Mouse (Mus musculus): ENCODE results near the gene Sgcb. TPM values are rescaled to one million over a fixed set of nuclear protein-coding genes. Genes with fewer than 3 reads are reported as not detected.

The Sgcb gene
- polyA plus RNA-seq, 1 experiment = 1.1 TPM

GRCm38 (mm10) chr5:73686149-73686548 lies 38.6 kb upstream of the Sgcb start:
- Histone ChIP-seq H3K4me1 (ENCODE audit: control insufficient read depth, insufficient read depth, insufficient read length, low read length) (no peaks in the 10 kb centered on the region), H3K27ac (ENCODE audit: insufficient read depth, low read depth, low read length) (no peak overlapping the region), H3K4me3 (ENCODE audit: low read depth, low read length) (no peak overlapping the region), H3K27me3 (ENCODE audit: control insufficient read depth, insufficient read depth, low read length) (no peaks in the 10 kb centered on the region), H3K36me3 (ENCODE audit: control insufficient read depth, insufficient read depth, low read length) (no peaks in the 10 kb centered on the region)
- TF ChIP-seq POLR2A (IDR thresholded peaks at IDR 0.05; ENCODE audit: low read depth, low read length) (no peak), CTCF (IDR thresholded peaks at IDR 0.05; ENCODE audit: extremely low read depth, insufficient read length, insufficient replicate concordance, low read depth, low read length) (no peak)
- 7% methylated on average over 4 of the region's 4 CpGs for WGBS

- Histone ChIP-seq H3K4me1 (ENCODE audit: control insufficient read depth, insufficient read depth, insufficient read length, low read length) (no peaks in the 10 kb centered on the region), H3K27ac (ENCODE audit: insufficient read depth, low read depth, low read length) (no peak overlapping the region), H3K4me3 (ENCODE audit: low read depth, low read length) (no peak overlapping the region), H3K36me3 (ENCODE audit: control insufficient read depth, insufficient read depth, low read length) (no peaks in the 10 kb centered on the region), H3K27me3 (ENCODE audit: control insufficient read depth, insufficient read depth, low read length) (no peaks in the 10 kb centered on the region)
- WGBS = 57% methylated on average over 9 of the region's 9 CpGs
- no peak for TF ChIP-seq CTCF (IDR thresholded peaks at IDR 0.05; ENCODE audit: extremely low read depth, insufficient read length, insufficient replicate concordance, low read depth, low read length)
- TF ChIP-seq POLR2A (IDR thresholded peaks at IDR 0.05; ENCODE audit: low read depth, low read length) = no peak
Measured at GRCm38 (mm10) chr5:73683706-73684409, 36.3 kb upstream of the Sgcb start.

GRCm38 (mm10) chr5:73683221-73683620 lies 35.6 kb upstream of the Sgcb start:
- 56% methylated on average over 6 of the region's 6 CpGs for WGBS
- no peaks in the 10 kb centered on the region for H3K36me3 ChIP-seq (ENCODE audit: control insufficient read depth, insufficient read depth, low read length)
- H3K27me3 ChIP-seq (ENCODE audit: control insufficient read depth, insufficient read depth, low read length) = no peaks in the 10 kb centered on the region
- no peaks in the 10 kb centered on the region for H3K4me1 ChIP-seq (ENCODE audit: control insufficient read depth, insufficient read depth, insufficient read length, low read length)
- H3K4me3 ChIP-seq (ENCODE audit: low read depth, low read length) = no peak overlapping the region
- TF ChIP-seq CTCF (IDR thresholded peaks at IDR 0.05; ENCODE audit: extremely low read depth, insufficient read length, insufficient replicate concordance, low read depth, low read length) = no peak
- TF ChIP-seq POLR2A (IDR thresholded peaks at IDR 0.05; ENCODE audit: low read depth, low read length) = no peak
- H3K27ac ChIP-seq (ENCODE audit: insufficient read depth, low read depth, low read length) = no peak overlapping the region

- TF ChIP-seq POLR2A (IDR thresholded peaks at IDR 0.05; ENCODE audit: low read depth, low read length) (no peak), CTCF (IDR thresholded peaks at IDR 0.05; ENCODE audit: extremely low read depth, insufficient read length, insufficient replicate concordance, low read depth, low read length) (no peak)
- Histone ChIP-seq H3K4me1 (ENCODE audit: control insufficient read depth, insufficient read depth, insufficient read length, low read length) (no peaks in the 10 kb centered on the region), H3K36me3 (ENCODE audit: control insufficient read depth, insufficient read depth, low read length) (no peaks in the 10 kb centered on the region), H3K27ac (ENCODE audit: insufficient read depth, low read depth, low read length) (no peak overlapping the region), H3K27me3 (ENCODE audit: control insufficient read depth, insufficient read depth, low read length) (no peaks in the 10 kb centered on the region), H3K4me3 (ENCODE audit: low read depth, low read length) (no peak overlapping the region)
- 53% methylated on average over 13 of the region's 13 CpGs for WGBS
Measured at GRCm38 (mm10) chr5:73676626-73677025, 29.0 kb upstream of the Sgcb start.

- WGBS = 87% methylated on average over 3 of the region's 3 CpGs
- H3K27ac ChIP-seq (ENCODE audit: insufficient read depth, low read depth, low read length) = no peak overlapping the region
- no peak for TF ChIP-seq POLR2A (IDR thresholded peaks at IDR 0.05; ENCODE audit: low read depth, low read length)
- TF ChIP-seq CTCF (IDR thresholded peaks at IDR 0.05; ENCODE audit: extremely low read depth, insufficient read length, insufficient replicate concordance, low read depth, low read length) = no peak
Measured at GRCm38 (mm10) chr5:73675604-73676003, 28.0 kb upstream of the Sgcb start.

GRCm38 (mm10) chr5:73669386-73669785 lies 21.8 kb upstream of the Sgcb start:
- Histone ChIP-seq H3K4me3 (ENCODE audit: low read depth, low read length) (no peak overlapping the region), H3K36me3 (ENCODE audit: control insufficient read depth, insufficient read depth, low read length) (no peaks in the 10 kb centered on the region), H3K4me1 (ENCODE audit: control insufficient read depth, insufficient read depth, insufficient read length, low read length) (no peaks in the 10 kb centered on the region), H3K27ac (ENCODE audit: insufficient read depth, low read depth, low read length) (no peak overlapping the region), H3K27me3 (ENCODE audit: control insufficient read depth, insufficient read depth, low read length) (no peaks in the 10 kb centered on the region)
- WGBS = 48% methylated on average over 26 of the region's 26 CpGs
- TF ChIP-seq POLR2A (IDR thresholded peaks at IDR 0.05; ENCODE audit: low read depth, low read length) (no peak), CTCF (IDR thresholded peaks at IDR 0.05; ENCODE audit: extremely low read depth, insufficient read length, insufficient replicate concordance, low read depth, low read length) (no peak)

More at GRCm38 (mm10) chr5:73675604-73676003, 28.0 kb upstream of the Sgcb start:
- Histone ChIP-seq H3K4me3 (ENCODE audit: low read depth, low read length) (no peak overlapping the region), H3K27me3 (ENCODE audit: control insufficient read depth, insufficient read depth, low read length) (no peaks in the 10 kb centered on the region), H3K36me3 (ENCODE audit: control insufficient read depth, insufficient read depth, low read length) (no peaks in the 10 kb centered on the region), H3K4me1 (ENCODE audit: control insufficient read depth, insufficient read depth, insufficient read length, low read length) (no peaks in the 10 kb centered on the region)

- TF ChIP-seq POLR2A (IDR thresholded peaks at IDR 0.05; ENCODE audit: low read depth, low read length) = no peak
- TF ChIP-seq CTCF (IDR thresholded peaks at IDR 0.05; ENCODE audit: extremely low read depth, insufficient read length, insufficient replicate concordance, low read depth, low read length) = no peak
- H3K27ac ChIP-seq (ENCODE audit: insufficient read depth, low read depth, low read length) = no peak overlapping the region
- WGBS = 86% methylated on average over 2 of the region's 2 CpGs
- H3K4me3 ChIP-seq (ENCODE audit: low read depth, low read length) = no peak overlapping the region
- H3K4me1 ChIP-seq (ENCODE audit: control insufficient read depth, insufficient read depth, insufficient read length, low read length) = no peaks in the 10 kb centered on the region
- H3K36me3 ChIP-seq (ENCODE audit: control insufficient read depth, insufficient read depth, low read length) = no peaks in the 10 kb centered on the region
- H3K27me3 ChIP-seq (ENCODE audit: control insufficient read depth, insufficient read depth, low read length) = no peaks in the 10 kb centered on the region
Measured at GRCm38 (mm10) chr5:73667877-73668276, 20.3 kb upstream of the Sgcb start.
